Mouse (Mus musculus) Patski (cell line): ENCODE measurements around the gene Mns1. TPM values are rescaled to one million over a fixed set of nuclear protein-coding genes. Genes with fewer than 3 reads are reported as not detected.

Source experiments
- ATAC-seq: fragments of 100-300 bp; one replicate; pipeline ENCODE4 v1.8.0; 2021
- CTCF ChIA-PET: fragments of 350-600 bp; sonication (Branson Sonifier 250); formaldehyde crosslinking; loops from one replicate; lab custom pipeline; 2022; ENCODE audit warnings: inconsistent platforms; lab: Charles Lee
- POLR2A ChIA-PET: fragments of 350-600 bp; sonication (Branson Sonifier 250); formaldehyde crosslinking; loops from one replicate; lab custom pipeline; 2022; ENCODE audit warnings: antibody characterized with exemption, inconsistent platforms; lab: Charles Lee
- DNase-seq: peaks from one replicate; pipeline ENCODE4 v3.0.0-alpha.2; 2011; ENCODE audit warnings: low read depth, low spot score
- H3K27me3 ChIP-seq: fragments of 371-371 bp; one replicate; pipeline ENCODE4 v1.5.1; 2021
- CTCF ChIP-seq: fragments of 100-300 bp; IDR thresholded peaks from one replicate; pipeline ENCODE4 v1.5.1; 2021
- in situ Hi-C: fragments of 300-500 bp; cut with MboI; formaldehyde crosslinking; loops from 3 replicates; pipeline ENCODE4 v1.11.1; 2018; ENCODE audit warnings: low pct_unique_long_range_greater_than_20kb, mixed read lengths
- polyA plus RNA-seq: library from polyadenylated mRNA; unstranded; gene quantifications from one replicate; pipeline ENCODE4 v1.2.3, GENCODE M21; 2021

The Mns1 gene
- polyA plus RNA-seq, 1 experiment from 2014 or later = 5.5 TPM

DNA sequence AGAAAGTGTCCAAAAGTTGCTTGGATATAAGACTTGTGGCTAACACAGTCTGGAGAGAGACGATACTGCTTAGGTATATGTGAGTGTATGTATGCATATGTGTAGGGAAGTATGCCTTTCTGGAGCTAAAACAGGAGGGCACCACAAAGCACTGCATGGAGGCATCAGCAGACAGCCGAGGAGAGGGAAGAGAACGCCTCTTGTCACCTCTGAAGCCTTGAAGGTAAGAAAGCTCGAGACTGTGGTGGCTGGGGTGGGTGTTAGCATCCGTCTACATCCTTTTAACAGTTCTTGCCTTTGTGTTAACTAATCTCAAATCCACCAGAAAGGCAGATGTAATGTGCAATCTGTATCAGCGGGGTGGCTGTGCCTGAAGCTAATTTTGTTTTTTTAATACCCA lies 34.4 kb upstream of the Mns1 start:
- ChIA-PET POLR2A (no interaction called here), CTCF (no interaction called here)
- no peak for TF ChIP-seq CTCF
- ATAC-seq = no peak
- H3K27me3 ChIP-seq = peaks cover 3% of the 10 kb centered on the region
- in situ Hi-C loops = no loop called here
- DNase-seq = no peak

DNA sequence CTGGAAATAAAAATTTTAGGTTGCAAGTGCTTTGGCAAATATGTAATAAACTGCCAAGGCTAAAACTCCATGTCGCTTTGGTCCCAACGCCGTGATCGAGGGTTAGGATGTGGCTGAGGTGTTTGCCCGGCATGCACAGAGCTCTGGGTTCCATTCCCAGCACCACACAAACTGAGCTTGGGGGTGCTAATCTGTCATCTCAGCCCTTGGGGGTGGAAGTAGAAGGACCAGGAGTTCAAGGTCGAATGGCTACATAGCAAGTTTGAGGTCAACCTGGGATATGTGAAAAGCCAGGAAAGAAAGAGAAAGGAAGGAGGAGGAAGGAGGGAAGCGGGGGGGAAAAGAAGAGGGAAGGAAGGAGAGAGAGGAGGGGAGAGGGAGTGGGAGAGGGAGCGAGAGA lies 33.4 kb upstream of the Mns1 start:
- in situ Hi-C loops = no loop called here
- POLR2A ChIA-PET = no interaction called here
- CTCF ChIA-PET = no interaction called here
- no peak for TF ChIP-seq CTCF
- ATAC-seq (no peak), DNase-seq (no peak)
- H3K27me3 ChIP-seq = peaks cover 3% of the 10 kb centered on the region

DNA sequence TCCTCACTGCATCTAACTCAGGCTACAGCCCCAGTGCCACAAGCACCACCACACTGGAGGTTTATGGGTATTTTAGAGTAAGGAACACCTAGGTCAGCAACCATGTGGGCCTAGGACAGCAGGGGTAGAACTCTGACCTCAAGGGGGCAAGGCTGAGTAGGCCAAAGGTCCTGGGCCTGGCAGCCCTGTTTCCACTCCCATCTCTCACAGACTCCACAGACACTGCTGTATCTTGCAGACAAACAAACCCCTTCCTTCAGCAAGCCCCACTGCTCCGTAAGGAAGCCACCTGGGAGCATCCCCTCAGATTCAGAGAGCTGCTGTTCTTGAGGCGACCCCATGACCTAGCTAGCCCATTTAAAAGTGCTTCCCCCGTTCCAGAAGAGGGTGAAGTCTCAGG lies 32.9 kb upstream of the Mns1 start:
- H3K27me3 ChIP-seq = peaks cover 2% of the 10 kb centered on the region
- no peak for DNase-seq
- TF ChIP-seq CTCF = no peak
- POLR2A ChIA-PET = no interaction called here
- no peak for ATAC-seq
- in situ Hi-C loops = loop anchor here (5.0 kb wide), 2 partner anchors 143 to 573 kb away; no protein-coding TSS in a partner anchor
- CTCF ChIA-PET = interaction anchor here (1.4 kb wide), 2 partner anchors 43 to 82 kb away, joined by 3 read pairs; no protein-coding TSS in a partner anchor

DNA sequence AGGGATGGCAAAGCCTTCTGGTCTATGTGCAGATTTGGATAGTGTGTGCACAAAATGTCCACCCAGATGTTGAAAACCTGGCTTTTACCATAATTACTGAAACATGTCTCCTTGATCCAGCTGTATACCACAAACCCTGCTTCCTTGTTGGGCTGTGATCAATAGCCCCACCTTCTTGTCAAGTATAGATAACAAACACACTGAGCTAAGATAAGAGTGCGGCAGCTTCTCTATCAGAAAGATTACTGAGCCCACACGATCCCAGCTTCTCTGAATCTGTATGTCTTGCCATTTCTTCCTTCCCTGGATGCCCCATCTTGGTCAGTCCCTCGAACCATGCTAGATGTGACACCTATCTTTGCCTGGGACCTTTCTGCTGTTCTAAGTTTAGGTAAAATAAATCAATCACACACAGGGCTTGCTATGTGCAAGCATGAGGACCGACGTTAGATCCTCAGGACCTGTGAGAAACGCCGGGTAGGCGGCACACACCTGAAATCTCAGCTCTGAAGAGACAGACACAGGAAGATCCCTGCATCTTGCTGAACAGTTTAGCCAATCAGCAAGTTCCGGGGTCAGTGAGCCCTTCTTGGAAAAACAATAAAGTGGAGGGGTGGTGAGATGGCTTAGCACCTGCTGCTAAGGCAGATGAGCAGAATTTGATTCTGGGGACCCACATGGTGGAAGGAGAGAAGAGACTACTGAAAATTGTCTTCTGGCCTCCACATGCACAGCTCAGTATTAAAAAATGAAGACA lies 31.8 kb upstream of the Mns1 start:
- ChIA-PET CTCF (interaction anchor here (1.3 to 3.4 kb wide), 5 partner anchors 12 to 84 kb away, joined by 3 to 15 read pairs (median 3); no protein-coding TSS in a partner anchor), POLR2A (no interaction called here)
- DNase-seq (no peak), ATAC-seq (no peak)
- in situ Hi-C loops = loop anchor here (5.0 kb wide), 2 partner anchors 144 to 574 kb away; no protein-coding TSS in a partner anchor
- no peaks in the 10 kb centered on the region for H3K27me3 ChIP-seq
- no peak for TF ChIP-seq CTCF

DNA sequence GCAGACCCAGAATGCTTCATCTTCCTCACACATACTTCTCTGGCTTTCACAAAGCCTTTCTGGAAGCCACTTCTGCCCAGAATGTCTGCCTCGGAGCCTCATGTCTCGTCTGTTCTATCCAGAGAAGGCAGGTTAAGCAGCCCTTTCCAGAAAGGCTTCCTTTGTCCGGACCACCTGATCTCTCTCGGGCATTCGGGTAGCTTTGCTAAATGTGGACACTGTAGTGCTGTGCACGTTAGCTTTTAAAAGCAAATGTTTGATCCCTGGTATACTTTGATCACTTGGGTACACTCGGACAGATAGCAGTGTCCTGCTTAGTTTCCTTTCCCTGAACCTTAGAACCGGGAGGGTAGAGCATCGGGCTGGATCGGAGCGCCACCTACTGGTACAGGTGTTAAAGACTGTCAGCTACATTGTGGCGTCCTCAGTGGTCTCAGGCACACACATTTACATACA lies 29.7 kb upstream of the Mns1 start:
- peak; percentile 95 for TF ChIP-seq CTCF
- DNase-seq = peak; percentile 27
- H3K27me3 ChIP-seq = no peaks in the 10 kb centered on the region
- CTCF ChIA-PET = interaction anchor here (0.7 to 3.4 kb wide), 19 partner anchors 8 to 784 kb away, joined by 3 to 15 read pairs (median 3); no protein-coding TSS in a partner anchor
- POLR2A ChIA-PET = interaction anchor here (0.6 kb wide), 2 partner anchors 323 to 554 kb away, joined by 3 to 4 read pairs; no protein-coding TSS in a partner anchor
- peak; percentile 89 for ATAC-seq
- in situ Hi-C loops = loop anchor here (5.0 kb wide), 2 partner anchors 146 to 576 kb away; no protein-coding TSS in a partner anchor

DNA sequence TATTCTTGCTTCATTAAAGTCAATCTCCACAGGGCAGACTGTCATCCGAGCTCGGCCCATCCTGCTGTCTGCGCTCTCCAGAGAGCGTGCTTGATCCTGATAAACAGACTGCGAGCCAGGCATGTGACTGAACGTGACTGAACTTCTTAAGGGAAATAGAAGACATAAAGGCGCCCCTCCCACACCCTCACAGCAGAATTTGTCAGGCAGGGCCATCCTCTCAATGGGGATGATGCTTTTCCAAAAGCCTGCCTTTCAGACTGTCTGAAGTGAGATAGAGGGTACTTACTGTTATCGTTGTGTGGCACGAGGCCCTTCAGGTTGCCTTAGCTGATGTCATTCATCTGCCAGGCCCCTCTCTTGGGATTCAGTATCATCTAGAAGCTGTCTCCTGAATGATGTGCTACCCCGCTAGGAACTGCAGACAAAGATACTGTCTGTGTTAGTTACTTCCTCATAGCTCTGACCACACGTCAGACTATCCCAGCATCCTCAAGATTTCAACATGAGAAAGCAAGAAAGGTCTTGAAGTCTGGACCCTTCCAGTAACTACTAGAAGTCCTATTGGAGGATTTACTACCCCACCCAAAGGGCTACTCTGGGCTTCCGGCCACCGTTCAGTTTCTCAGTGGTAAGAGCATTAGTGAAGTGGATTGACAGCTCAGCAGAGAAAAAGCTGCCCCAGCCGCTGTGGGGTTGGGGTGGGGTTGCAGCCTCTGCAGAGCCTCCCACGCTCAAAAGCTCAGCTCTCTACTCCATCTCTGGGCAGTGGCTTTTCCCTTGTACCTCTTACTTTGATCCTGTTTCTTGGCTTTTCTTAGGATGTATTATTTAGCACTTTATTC lies 28.2 kb upstream of the Mns1 start:
- TF ChIP-seq CTCF = no peak
- in situ Hi-C loops = loop anchor here (5.0 to 10.0 kb wide), 3 partner anchors 147 to 765 kb away; no protein-coding TSS in a partner anchor
- DNase-seq = no peak
- no peaks in the 10 kb centered on the region for H3K27me3 ChIP-seq
- POLR2A ChIA-PET = no interaction called here
- ATAC-seq = no peak
- CTCF ChIA-PET = interaction anchor here (0.9 to 3.4 kb wide), 4 partner anchors 9 to 299 kb away, joined by 3 to 15 read pairs (median 3); no protein-coding TSS in a partner anchor

DNA sequence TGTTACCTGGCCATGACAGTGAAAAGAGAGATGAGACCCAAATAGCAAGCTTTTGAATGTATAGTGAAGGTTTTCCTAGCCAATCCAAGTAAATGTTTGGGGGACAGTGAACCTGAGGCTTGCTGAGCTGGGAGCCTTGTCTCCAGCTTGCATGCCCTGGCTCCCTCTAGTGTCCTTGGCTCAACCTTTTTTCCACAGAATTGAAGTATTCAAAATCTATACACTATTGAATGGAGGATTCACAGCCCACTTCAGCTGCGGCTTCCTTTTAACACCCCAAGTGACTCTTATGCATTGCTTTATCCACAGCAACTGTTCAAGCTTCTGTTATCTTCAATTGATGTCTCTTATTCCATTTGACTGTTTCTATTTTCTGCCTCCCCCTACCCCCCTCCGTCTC lies 26.1 kb upstream of the Mns1 start:
- in situ Hi-C loops = loop anchor here (10.0 kb wide), 1 partner anchor 767 kb away; no protein-coding TSS in a partner anchor
- peak; percentile 46 for TF ChIP-seq CTCF
- ATAC-seq = no peak
- POLR2A ChIA-PET = no interaction called here
- H3K27me3 ChIP-seq = no peaks in the 10 kb centered on the region
- CTCF ChIA-PET = interaction anchor here (1.1 to 2.2 kb wide), 3 partner anchors 11 to 68 kb away, joined by 3 to 4 read pairs (median 3); no protein-coding TSS in a partner anchor
- no peak for DNase-seq

DNA sequence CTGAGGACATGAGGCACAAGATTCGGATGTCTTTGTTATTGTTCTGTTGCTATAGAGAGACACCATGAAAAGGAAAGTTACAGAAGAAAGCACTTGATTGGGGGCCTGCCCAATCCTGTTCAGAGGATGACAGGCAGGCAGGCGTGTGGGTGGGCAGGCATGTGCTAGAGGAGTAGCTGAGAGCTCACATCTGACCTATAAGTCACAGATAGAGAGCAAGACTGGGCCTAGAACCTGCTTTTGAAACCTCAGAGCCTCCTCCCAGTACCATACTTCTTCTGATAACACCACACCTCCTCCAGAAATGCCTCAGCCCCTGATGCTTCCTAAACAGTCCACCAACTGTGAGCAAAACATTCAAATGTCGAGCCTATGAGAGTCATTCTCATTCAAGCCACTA lies 19.4 kb upstream of the Mns1 start:
- TF ChIP-seq CTCF = no peak
- ATAC-seq (no peak), DNase-seq (no peak)
- ChIA-PET CTCF (interaction anchor here (1.4 to 1.8 kb wide), 2 partner anchors 10 to 11 kb away, joined by 3 to 5 read pairs; no protein-coding TSS in a partner anchor), POLR2A (interaction anchor here (0.6 kb wide), 1 partner anchor 601 kb away, joined by 3 read pairs; no protein-coding TSS in a partner anchor)
- no peaks in the 10 kb centered on the region for H3K27me3 ChIP-seq
- in situ Hi-C loops = loop anchor here (10.0 kb wide), 1 partner anchor 774 kb away; no protein-coding TSS in a partner anchor

DNA sequence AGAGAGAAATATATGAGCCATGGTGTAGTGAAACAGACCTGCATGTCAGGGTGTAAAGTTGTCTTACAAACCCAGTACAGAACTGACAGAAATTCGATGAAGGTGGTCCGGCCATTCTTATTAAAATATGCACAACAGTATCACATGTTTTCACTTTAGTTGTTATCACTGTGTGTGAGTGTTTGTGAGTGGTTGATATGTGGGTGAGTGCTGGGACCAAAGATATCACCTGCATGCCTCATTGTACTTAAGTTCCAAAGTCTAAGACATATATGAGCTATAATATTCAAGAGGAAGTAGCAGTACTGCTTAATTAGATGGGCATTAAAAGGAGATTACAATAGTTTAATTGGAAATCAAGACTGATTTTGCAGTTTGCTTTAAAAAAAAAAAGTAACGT lies 17.3 kb upstream of the Mns1 start:
- DNase-seq = no peak
- ATAC-seq = no peak
- no peak for TF ChIP-seq CTCF
- ChIA-PET CTCF (no interaction called here), POLR2A (no interaction called here)
- H3K27me3 ChIP-seq = peaks cover 5% of the 10 kb centered on the region
- in situ Hi-C loops = no loop called here

DNA sequence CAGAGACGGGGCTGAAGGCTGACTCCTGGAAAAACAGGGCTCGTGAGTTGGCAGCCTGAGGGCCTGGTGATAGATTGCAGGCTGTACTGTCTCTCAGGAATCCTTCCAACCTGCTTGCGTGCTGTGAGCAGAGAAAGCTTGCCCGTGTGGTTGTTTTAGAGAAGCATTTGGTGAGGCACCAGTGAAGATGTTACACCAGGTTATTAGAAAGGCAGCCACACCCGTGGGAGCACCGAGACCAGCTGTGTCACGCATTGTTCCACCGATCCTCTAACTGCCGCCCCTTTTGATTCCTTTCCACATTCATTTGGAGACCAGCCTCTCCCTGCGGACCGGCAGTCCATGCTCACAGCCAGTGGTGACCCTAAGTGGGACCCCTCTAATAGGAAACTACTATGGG lies 15.5 kb upstream of the Mns1 start:
- no peak for TF ChIP-seq CTCF
- CTCF ChIA-PET = interaction anchor here (0.8 kb wide), 1 partner anchor 14 kb away, joined by 3 read pairs; no protein-coding TSS in a partner anchor
- peaks cover 12% of the 10 kb centered on the region for H3K27me3 ChIP-seq
- ATAC-seq (no peak), DNase-seq (no peak)
- POLR2A ChIA-PET = no interaction called here
- in situ Hi-C loops = no loop called here
